20 mouse cellular contexts compared by ENCODE assay signal in genomic region chr4:105898054-105898847, GRCm38 (mm10).
DNase-seq lines count a peak whose midpoint lies in the region; ATAC-seq and TF ChIP-seq lines count a peak whose summit lies in the region.
"Had no signal": no experiment of that assay in that cellular context is flagged by ENCODE, and none has a peak within 500 bp of the region (broad histone marks: within the 10 kb centered on the region; RNA-seq: fewer than 3 reads in every experiment).

No protein-coding gene starts in this region.

- no peak for TF ChIP-seq CTCF in gastrocnemius, adult 2 months (IDR thresholded peaks at IDR 0.05)
- TF ChIP-seq CTCF in Patski (IDR thresholded peaks at IDR 0.05) = no peak

- ATAC-seq in Patski = peak; percentile 96
- ATAC-seq in forebrain, embryonic 13.5 days = no peak
- ATAC-seq: forebrain, postnatal 0 days; intestine, embryonic 16.5 days; liver, postnatal 0 days had no signal

- no peak overlapping the region for H3K9ac ChIP-seq in forebrain, embryonic 13.5 days
- H3K9ac ChIP-seq: embryonic facial prominence, embryonic 13.5 days; forebrain, postnatal 0 days; heart, embryonic 13.5 days; hindbrain, embryonic 15.5 days; liver, postnatal 0 days had no signal

- CTCF ChIA-PET in Patski (lab: Charles Lee) = interaction anchor here (0.6 to 1.9 kb wide), 6 partner anchors 13 to 473 kb away, joined by 3 to 6 read pairs (median 3); no protein-coding TSS in a partner anchor

- no peak overlapping the region for H3K4me2 ChIP-seq in forebrain, embryonic 13.5 days
- H3K4me2 ChIP-seq: embryonic facial prominence, embryonic 13.5 days; heart, embryonic 13.5 days; hindbrain, embryonic 15.5 days had no signal

- POLR2A ChIA-PET in Patski (lab: Charles Lee) = no interaction called here

- H3K4me1 ChIP-seq in forebrain, embryonic 13.5 days = no peaks in the 10 kb centered on the region
- H3K4me1 ChIP-seq: hindbrain, embryonic 15.5 days had no signal

- intact Hi-C loops in gastrocnemius, adult 2 months (cut with DNase I) = no loop called here
- intact Hi-C loops in gastrocnemius, postnatal 14 days (cut with DNase I; ENCODE audit: low total_unique reads) = no loop called here

- no peaks in the 10 kb centered on the region for H3K9me3 ChIP-seq in forebrain, embryonic 13.5 days (replicated peaks)
- H3K9me3 ChIP-seq: embryonic facial prominence, embryonic 13.5 days; heart, embryonic 13.5 days; hindbrain, embryonic 15.5 days; megakaryocyte, embryonic 14.5 days had no signal

- no peak overlapping the region for H3K4me3 ChIP-seq in gastrocnemius, adult 2 months
- no peak overlapping the region for H3K4me3 ChIP-seq in forebrain, embryonic 13.5 days
- H3K4me3 ChIP-seq: embryonic facial prominence, embryonic 13.5 days; heart, embryonic 13.5 days; hindbrain, embryonic 15.5 days; megakaryocyte, embryonic 14.5 days had no signal

- no peaks in the 10 kb centered on the region for H3K27me3 ChIP-seq in Patski
- no peaks in the 10 kb centered on the region for H3K27me3 ChIP-seq in forebrain, embryonic 13.5 days
- H3K27me3 ChIP-seq: embryonic facial prominence, embryonic 13.5 days; heart, embryonic 13.5 days; hindbrain, embryonic 15.5 days had no signal

- peak; percentile 40 for DNase-seq in gastrocnemius, adult 2 months
- DNase-seq in gastrocnemius, postnatal 4 days (ENCODE audit: low spot score in 2 of 2) = no peak
- peak; percentile 84 for DNase-seq in 3T3-L1 (ENCODE audit: low read depth, low spot score)
- peak; percentile 93 for DNase-seq in Patski (ENCODE audit: low read depth, low spot score)
- peak; percentile 16 for DNase-seq in gastrocnemius, postnatal 14 days
- DNase-seq in urinary bladder, adult 2 months (ENCODE audit: low spot score) = no peak
- DNase-seq: cerebellum, adult 11-12 months; cerebellum, postnatal 14 days; forebrain, postnatal 0 days; heart, postnatal 4 days; liver, postnatal 0 days; lung, postnatal 10 days; midbrain, embryonic 14.5 days; right cerebral cortex, postnatal 14 days had no signal

- no peaks in the 10 kb centered on the region for H3K36me3 ChIP-seq in forebrain, embryonic 13.5 days (ENCODE audit: poor library complexity, severe bottlenecking)
- H3K36me3 ChIP-seq: embryonic facial prominence, embryonic 13.5 days; heart, embryonic 13.5 days; hindbrain, embryonic 15.5 days had no signal

- in situ Hi-C loops in Patski (cut with MboI; ENCODE audit: low pct_unique_long_range_greater_than_20kb) = no loop called here

- 91% methylated on average over 5 of the region's 5 CpGs for WGBS in forebrain, embryonic 13.5 days

- H3K27ac ChIP-seq in gastrocnemius, adult 2 months = peak overlapping the region; percentile 31; the same call in 1 of the 2 replicates
- H3K27ac ChIP-seq in forebrain, embryonic 13.5 days = no peak overlapping the region
- H3K27ac ChIP-seq: embryonic facial prominence, embryonic 13.5 days; heart, embryonic 13.5 days; hindbrain, embryonic 15.5 days had no signal

Comparison
In these comparisons a context has a peak if more than half of its experiments do, and no peak if none do; other contexts are left out.
1. DNase-seq: peak in gastrocnemius, adult 2 months (single experiment), 3T3-L1 (single experiment), Patski (single experiment) and gastrocnemius, postnatal 14 days (single experiment); none in gastrocnemius, postnatal 4 days (0 of 2) and urinary bladder, adult 2 months (single experiment).